Mouse (Mus musculus) heart, embryonic 16.5 days (tissue): ENCODE results near the gene Taf3. TPM values are rescaled to one million over a fixed set of nuclear protein-coding genes. Genes with fewer than 3 reads are reported as not detected.

ENCODE experiments used
- ATAC-seq: fragments of 200-750 bp; cut with Nextera tagmentation; replicated peaks from 2 replicates; pipeline ENCODE4 v1.8.0; 2017; ENCODE audit warnings: moderate number of reproducible peaks; ENCODE audit not compliant: insufficient read depth, low FRiP score; ENCODE audit errors: extremely low read depth
- H3K27ac ChIP-seq: fragments of 300-500 bp; sonication (generic); 2 replicates; pipeline ENCODE4 v1.5.1; 2014; ENCODE audit warnings: mild to moderate bottlenecking, low read length, control low read depth, moderate library complexity
- H3K27me3 ChIP-seq: fragments of 300-500 bp; sonication (generic); 2 replicates; pipeline ENCODE4 v1.6.1; 2014; ENCODE audit warnings: low read length, mixed read lengths; ENCODE audit not compliant: control insufficient read depth, insufficient read depth
- H3K36me3 ChIP-seq: fragments of 300-500 bp; sonication (generic); 2 replicates; pipeline ENCODE4 v1.6.1; 2014; ENCODE audit not compliant: control insufficient read depth, insufficient read depth
- H3K4me1 ChIP-seq: fragments of 300-500 bp; sonication (generic); 2 replicates; pipeline ENCODE4 v1.6.1; 2014; ENCODE audit warnings: low read length, mixed read lengths; ENCODE audit not compliant: control insufficient read depth, insufficient read depth
- H3K4me2 ChIP-seq: fragments of 300-500 bp; sonication (generic); 2 replicates; pipeline ENCODE4 v1.6.1; 2014; ENCODE audit warnings: low read depth, mild to moderate bottlenecking, control low read depth, low read length
- H3K4me3 ChIP-seq: fragments of 300-500 bp; sonication (generic); 2 replicates; pipeline ENCODE4 v1.5.1; 2014; ENCODE audit warnings: mild to moderate bottlenecking, control low read depth, low read length
- H3K9ac ChIP-seq: fragments of 300-500 bp; sonication (generic); 2 replicates; pipeline ENCODE4 v1.6.1; 2014; ENCODE audit warnings: low read length, control low read depth
- H3K9me3 ChIP-seq: fragments of 300-500 bp; sonication (generic); replicated peaks from 2 replicates; pipeline ENCODE4 v1.6.1; 2016; ENCODE audit warnings: low read length; ENCODE audit not compliant: control insufficient read depth
- WGBS: fragments of 180-500 bp; shearing (Covaris S2); extraction: QIAGEN DNeasy Blood & Tissue Kit; methylation state at CpG from one replicate; pipeline ENCODE4 v1.1.7; 2014; 5-methylcytosine and 5-hydroxymethylcytosine counted together
- polyA plus RNA-seq: library from polyadenylated mRNA; unstranded; fragments of >200 nt; fragmentation: Nextera tagmentation; extraction: Ambion mirVana; gene quantifications from 2 replicates; pipeline ENCODE4 v1.2.1, GENCODE M21; 2015

The Taf3 gene
- polyA plus RNA-seq, 1 experiment from 2014 or later, result 8.3 TPM

- WGBS, result 68% methylated on average over 9 of the region's 9 CpGs
- no peak overlapping the region for H3K27ac ChIP-seq
- no peak overlapping the region for H3K4me2 ChIP-seq
- no peak overlapping the region for H3K4me3 ChIP-seq
- no peaks in the 10 kb centered on the region for H3K9me3 ChIP-seq
- no peaks in the 10 kb centered on the region for H3K4me1 ChIP-seq
- no peak for ATAC-seq
- peaks cover 2% of the 10 kb centered on the region; the same call in 1 of the 2 replicates for H3K36me3 ChIP-seq
- H3K9ac ChIP-seq, result no peak overlapping the region
- H3K27me3 ChIP-seq, result no peaks in the 10 kb centered on the region
These were observed 92.5 kb downstream of the Taf3 start for GRCm38 (mm10) chr2:9955576-9956535.

GRCm38 (mm10) chr2:9946739-9947138 is 101.7 kb downstream of the Taf3 start:
- Histone ChIP-seq H3K9ac (no peak overlapping the region), H3K4me3 (no peak overlapping the region), H3K4me2 (no peak overlapping the region), H3K27ac (no peak overlapping the region), H3K36me3 (peaks cover 2% of the 10 kb centered on the region; the same call in 1 of the 2 replicates), H3K4me1 (peaks cover 3% of the 10 kb centered on the region; the same call in 1 of the 2 replicates), H3K27me3 (no peaks in the 10 kb centered on the region), H3K9me3 (no peaks in the 10 kb centered on the region)
- WGBS, result 72% methylated on average over 3 of the region's 3 CpGs
- no peak for ATAC-seq

DNA sequence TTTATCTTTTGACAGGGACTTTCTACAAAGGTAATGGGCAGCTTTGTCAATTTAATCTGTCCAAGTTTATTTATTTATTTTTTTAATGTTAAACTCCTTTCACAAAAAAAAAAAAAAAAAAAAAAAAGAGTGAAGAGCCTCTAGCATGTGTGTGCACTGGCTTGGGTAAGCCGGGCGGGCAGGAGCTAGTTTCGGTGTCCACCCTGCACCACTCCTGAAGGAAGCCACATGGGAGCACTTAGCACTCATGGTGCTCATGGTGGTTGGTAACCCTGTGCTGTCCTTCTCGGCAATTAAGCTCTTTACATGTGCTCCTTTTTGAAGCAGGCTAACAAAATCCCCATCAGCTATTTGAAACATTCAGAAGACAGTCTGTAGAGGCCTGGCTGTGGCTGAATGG is 102.8 kb downstream of the Taf3 start:
- 89% methylated on average over 4 of the region's 4 CpGs for WGBS
- no peak overlapping the region for H3K9ac ChIP-seq
- H3K9me3 ChIP-seq, result no peaks in the 10 kb centered on the region
- no peak overlapping the region for H3K4me2 ChIP-seq
- peaks cover 2% of the 10 kb centered on the region; the same call in 1 of the 2 replicates for H3K36me3 ChIP-seq
- H3K4me3 ChIP-seq, result no peak overlapping the region
- no peak overlapping the region for H3K27ac ChIP-seq
- H3K27me3 ChIP-seq, result no peaks in the 10 kb centered on the region
- peaks cover 3% of the 10 kb centered on the region; the same call in 1 of the 2 replicates for H3K4me1 ChIP-seq
- no peak for ATAC-seq

DNA sequence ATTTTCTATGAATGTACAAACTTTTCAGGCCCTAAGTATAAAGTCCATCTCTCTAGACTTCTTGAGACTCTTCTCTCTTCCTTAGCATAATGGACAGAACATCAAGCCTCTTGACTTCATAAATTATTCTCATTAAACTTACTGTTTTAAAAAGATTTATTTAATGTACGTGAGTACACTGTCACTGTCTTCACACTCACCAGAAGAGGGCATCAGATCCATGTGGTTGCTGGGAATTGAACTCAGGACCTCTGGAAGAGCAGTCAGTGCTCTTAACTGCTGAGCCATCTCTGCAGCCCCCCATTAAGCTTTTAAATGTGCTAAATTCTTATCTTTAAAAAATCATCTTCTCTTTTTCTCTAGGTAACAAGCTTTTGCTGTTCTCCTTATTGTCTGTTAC is 105.4 kb downstream of the Taf3 start:
- Histone ChIP-seq H3K9ac (no peak overlapping the region), H3K4me2 (no peak overlapping the region), H3K4me1 (peaks cover 3% of the 10 kb centered on the region; the same call in 1 of the 2 replicates), H3K27me3 (no peaks in the 10 kb centered on the region), H3K27ac (no peak overlapping the region), H3K36me3 (no peaks in the 10 kb centered on the region), H3K9me3 (no peaks in the 10 kb centered on the region), H3K4me3 (no peak overlapping the region)
- no peak for ATAC-seq
- 74% methylated on average over 1 of the region's 1 CpGs for WGBS

GRCm38 (mm10) chr2:9939250-9939649 is 109.1 kb downstream of the Taf3 start:
- WGBS, result 50% methylated on average over 4 of the region's 4 CpGs
- ATAC-seq, result no peak
- Histone ChIP-seq H3K4me2 (no peak overlapping the region), H3K4me1 (no peaks in the 10 kb centered on the region), H3K27ac (no peak overlapping the region), H3K27me3 (no peaks in the 10 kb centered on the region), H3K9ac (no peak overlapping the region), H3K9me3 (no peaks in the 10 kb centered on the region), H3K36me3 (no peaks in the 10 kb centered on the region), H3K4me3 (no peak overlapping the region)

DNA sequence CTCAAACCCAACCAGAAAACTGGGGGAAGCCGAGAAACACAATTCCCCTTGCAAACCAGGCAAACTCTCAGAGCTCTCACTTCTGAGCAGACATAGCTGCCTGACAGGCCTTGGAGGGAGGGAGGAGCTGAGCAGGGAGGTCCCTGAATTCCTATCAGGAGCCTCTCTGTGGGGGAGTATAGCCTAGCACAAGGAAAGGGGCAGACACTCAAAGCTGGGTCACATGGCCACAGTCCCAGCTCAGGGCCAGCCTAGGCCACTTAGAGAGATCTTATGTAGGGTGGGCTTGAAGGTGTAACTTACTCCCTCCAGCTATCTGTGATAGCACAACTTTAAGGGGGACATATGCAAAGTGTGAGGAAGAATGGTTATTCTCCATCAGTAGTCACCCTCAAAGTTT is 112.4 kb downstream of the Taf3 start:
- no peaks in the 10 kb centered on the region for H3K4me1 ChIP-seq
- no peak overlapping the region for H3K9ac ChIP-seq
- no peaks in the 10 kb centered on the region for H3K36me3 ChIP-seq
- no peak overlapping the region for H3K4me3 ChIP-seq
- no peaks in the 10 kb centered on the region for H3K9me3 ChIP-seq
- no peak overlapping the region for H3K27ac ChIP-seq
- H3K27me3 ChIP-seq, result no peaks in the 10 kb centered on the region
- no peak for ATAC-seq
- H3K4me2 ChIP-seq, result no peak overlapping the region
- WGBS, result 20% methylated on average over 1 of the region's 1 CpGs

- H3K27ac ChIP-seq, result no peak overlapping the region
- ATAC-seq, result no peak
- no peaks in the 10 kb centered on the region for H3K9me3 ChIP-seq
- H3K4me2 ChIP-seq, result no peak overlapping the region
- no peaks in the 10 kb centered on the region; the same call in 1 of the 2 replicates for H3K36me3 ChIP-seq
- no peak overlapping the region for H3K9ac ChIP-seq
- no peak overlapping the region for H3K4me3 ChIP-seq
- 80% methylated on average over 4 of the region's 4 CpGs for WGBS
- no peaks in the 10 kb centered on the region for H3K4me1 ChIP-seq
- H3K27me3 ChIP-seq, result no peaks in the 10 kb centered on the region
These were observed 121.5 kb downstream of the Taf3 start for GRCm38 (mm10) chr2:9926905-9927283.

GRCm38 (mm10) chr2:9926194-9926904 is 122.0 kb downstream of the Taf3 start:
- Histone ChIP-seq H3K36me3 (no peaks in the 10 kb centered on the region; the same call in 1 of the 2 replicates), H3K4me1 (no peaks in the 10 kb centered on the region), H3K9me3 (no peaks in the 10 kb centered on the region), H3K4me3 (no peak overlapping the region), H3K4me2 (no peak overlapping the region), H3K27me3 (no peaks in the 10 kb centered on the region), H3K9ac (no peak overlapping the region), H3K27ac (no peak overlapping the region)
- 49% methylated on average over 7 of the region's 7 CpGs for WGBS
- no peak for ATAC-seq
